Mouse (Mus musculus) limb, embryonic 13.5 days (tissue): ENCODE measurements around the gene Aak1. TPM values are rescaled to one million over a fixed set of nuclear protein-coding genes. Genes with fewer than 3 reads are reported as not detected.

Source experiments
- ATAC-seq: fragments of 200-750 bp; cut with Nextera tagmentation; 2 replicates; pipeline ENCODE4 v1.8.0; 2017; ENCODE audit warnings: low read depth, moderate number of reproducible peaks, moderate TSS enrichment; ENCODE audit not compliant: low FRiP score
- H3K27ac ChIP-seq: fragments of 300-500 bp; sonication (generic); 2 replicates; pipeline ENCODE4 v1.5.1; 2015; ENCODE audit warnings: inconsistent platforms, mild to moderate bottlenecking, moderate library complexity
- H3K27me3 ChIP-seq: fragments of 300-500 bp; sonication (generic); 2 replicates; pipeline ENCODE4 v1.6.1; 2015; ENCODE audit warnings: mild to moderate bottlenecking, inconsistent platforms
- H3K36me3 ChIP-seq: fragments of 300-500 bp; sonication (generic); 2 replicates; pipeline ENCODE4 v1.6.1; 2015; ENCODE audit warnings: inconsistent platforms, mild to moderate bottlenecking, moderate library complexity
- H3K4me1 ChIP-seq: fragments of 300-500 bp; sonication (generic); 2 replicates; pipeline ENCODE4 v1.6.1; 2015; ENCODE audit warnings: inconsistent platforms
- H3K4me2 ChIP-seq: fragments of 300-500 bp; sonication (generic); replicated peaks from 2 replicates; pipeline ENCODE4 v1.6.1; 2015; ENCODE audit warnings: inconsistent platforms, mild to moderate bottlenecking, moderate library complexity
- H3K4me3 ChIP-seq: fragments of 300-500 bp; sonication (generic); 2 replicates; pipeline ENCODE4 v1.5.1; 2015; ENCODE audit warnings: moderate library complexity, mild to moderate bottlenecking, inconsistent platforms
- H3K9ac ChIP-seq: fragments of 300-500 bp; sonication (generic); 2 replicates; pipeline ENCODE4 v1.6.1; 2015; ENCODE audit warnings: mild to moderate bottlenecking, inconsistent platforms
- H3K9me3 ChIP-seq: fragments of 300-500 bp; sonication (generic); 2 replicates; pipeline ENCODE4 v1.6.1; 2016; ENCODE audit warnings: inconsistent platforms
- WGBS: fragments of 180-500 bp; shearing (Covaris S2); methylation state at CpG from one replicate; pipeline ENCODE4 v1.1.7; 2015; 5-methylcytosine and 5-hydroxymethylcytosine counted together
- polyA plus RNA-seq: library from polyadenylated mRNA; unstranded; fragments of >200 nt; fragmentation: Nextera tagmentation; extraction: Ambion mirVana; gene quantifications from 2 replicates; pipeline ENCODE4 v1.2.1, GENCODE M21; 2015

Gene Aak1
- polyA plus RNA-seq, 1 experiment from 2014 or later, result 18.8 TPM

- H3K4me2 ChIP-seq, result no peak overlapping the region
- WGBS, result 78% methylated on average over 6 of the region's 6 CpGs
- no peak overlapping the region for H3K27ac ChIP-seq
- 0 out of 2 replicates have a peak, but pooled peaks cover 3% of the 10 kb centered on the region for H3K9me3 ChIP-seq
- H3K27me3 ChIP-seq, result no peaks in the 10 kb centered on the region
- ATAC-seq, result no peak
- no peak overlapping the region for H3K4me3 ChIP-seq
- no peaks in the 10 kb centered on the region for H3K4me1 ChIP-seq
- H3K9ac ChIP-seq, result no peak overlapping the region
- H3K36me3 ChIP-seq, result peaks cover 54% of the 10 kb centered on the region
Observed at GRCm38 (mm10) chr6:86978909-86979265, 129.6 kb downstream of the Aak1 start.

- Histone ChIP-seq H3K4me3 (no peak overlapping the region), H3K27me3 (no peaks in the 10 kb centered on the region), H3K4me1 (no peaks in the 10 kb centered on the region), H3K4me2 (no peak overlapping the region), H3K36me3 (peaks cover 50% of the 10 kb centered on the region), H3K27ac (no peak overlapping the region), H3K9ac (no peak overlapping the region), H3K9me3 (0 out of 2 replicates have a peak, but pooled peaks cover 3% of the 10 kb centered on the region)
- ATAC-seq, result no peak
- 81% methylated on average over 2 of the region's 2 CpGs for WGBS
Observed at GRCm38 (mm10) chr6:86981206-86981605, 131.9 kb downstream of the Aak1 start.

DNA sequence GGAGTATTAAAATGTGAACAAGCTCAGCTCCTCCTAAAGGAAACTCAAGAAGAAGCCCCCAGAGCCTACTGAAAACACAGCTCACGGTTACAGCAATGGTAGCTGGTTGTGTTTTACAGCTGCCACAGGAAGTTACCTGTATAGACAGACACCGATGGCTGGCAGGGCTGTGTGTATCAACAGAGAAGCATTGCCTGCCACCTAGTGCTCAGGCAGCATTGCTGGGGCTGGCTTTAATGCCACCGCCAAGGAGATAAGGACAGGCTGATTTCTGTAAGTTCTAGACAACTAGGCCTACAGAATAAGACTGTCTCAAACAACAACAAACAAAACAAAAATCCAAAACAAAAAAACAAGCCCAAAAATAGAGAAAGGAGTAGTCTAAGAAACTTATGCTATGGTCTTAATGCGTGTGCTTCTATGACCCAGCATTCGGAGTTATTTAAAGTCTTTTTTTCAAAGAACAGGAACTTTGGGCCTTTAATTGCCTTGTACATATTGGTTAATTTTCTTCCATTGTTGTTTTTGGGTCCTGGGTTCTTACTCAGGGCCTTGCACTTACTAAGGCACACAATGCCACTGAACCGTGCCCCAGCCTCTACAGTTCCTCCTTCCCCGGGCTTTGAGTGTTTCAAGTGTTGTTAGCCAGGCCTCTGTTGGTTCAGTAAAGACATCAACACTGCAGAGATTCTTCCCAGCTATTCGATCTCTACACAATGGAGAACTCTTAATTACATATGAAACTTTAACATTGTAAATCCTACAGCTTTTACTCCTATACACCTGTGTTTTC, 136.2 kb downstream of the Aak1 start:
- no peak overlapping the region for H3K4me2 ChIP-seq
- no peaks in the 10 kb centered on the region for H3K4me1 ChIP-seq
- H3K9ac ChIP-seq, result no peak overlapping the region
- ATAC-seq, result no peak
- no peak overlapping the region for H3K4me3 ChIP-seq
- no peak overlapping the region for H3K27ac ChIP-seq
- WGBS, result 81% methylated on average over 8 of the region's 8 CpGs
- H3K9me3 ChIP-seq, result no peaks in the 10 kb centered on the region
- no peaks in the 10 kb centered on the region for H3K27me3 ChIP-seq
- peaks cover 46% of the 10 kb centered on the region for H3K36me3 ChIP-seq

GRCm38 (mm10) chr6:86989576-86989975, 140.3 kb downstream of the Aak1 start:
- Histone ChIP-seq H3K27ac (no peak overlapping the region), H3K9ac (no peak overlapping the region), H3K27me3 (no peaks in the 10 kb centered on the region), H3K4me1 (no peaks in the 10 kb centered on the region), H3K36me3 (peaks cover 33% of the 10 kb centered on the region), H3K4me3 (no peak overlapping the region), H3K9me3 (no peaks in the 10 kb centered on the region), H3K4me2 (no peak overlapping the region)
- 95% methylated on average over 6 of the region's 6 CpGs for WGBS
- no peak for ATAC-seq

DNA sequence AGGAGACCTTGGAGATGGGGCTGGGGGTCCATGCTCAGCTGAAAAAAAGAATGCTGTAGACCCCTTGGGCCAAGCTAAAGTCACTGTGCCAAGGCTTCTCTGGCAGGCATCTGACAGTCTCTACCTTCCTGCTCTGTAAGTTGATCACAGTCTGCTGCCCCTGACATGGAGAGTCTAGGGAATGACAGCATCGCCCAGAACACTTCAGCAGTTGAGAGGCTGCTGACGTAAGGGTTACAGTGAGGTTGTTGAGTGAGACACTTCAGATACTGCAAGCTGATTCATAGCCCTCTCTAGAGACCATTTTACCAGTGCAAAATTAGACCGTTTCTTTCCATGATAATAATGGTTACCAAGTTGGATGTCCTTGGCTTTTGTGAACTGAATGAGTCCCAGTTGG, 141.7 kb downstream of the Aak1 start:
- Histone ChIP-seq H3K36me3 (peaks cover 36% of the 10 kb centered on the region), H3K4me2 (no peak overlapping the region), H3K9ac (no peak overlapping the region), H3K27me3 (no peaks in the 10 kb centered on the region), H3K4me3 (no peak overlapping the region), H3K4me1 (no peaks in the 10 kb centered on the region), H3K27ac (no peak overlapping the region), H3K9me3 (no peaks in the 10 kb centered on the region)
- WGBS, result 86% methylated on average over 3 of the region's 3 CpGs
- ATAC-seq, result no peak

DNA sequence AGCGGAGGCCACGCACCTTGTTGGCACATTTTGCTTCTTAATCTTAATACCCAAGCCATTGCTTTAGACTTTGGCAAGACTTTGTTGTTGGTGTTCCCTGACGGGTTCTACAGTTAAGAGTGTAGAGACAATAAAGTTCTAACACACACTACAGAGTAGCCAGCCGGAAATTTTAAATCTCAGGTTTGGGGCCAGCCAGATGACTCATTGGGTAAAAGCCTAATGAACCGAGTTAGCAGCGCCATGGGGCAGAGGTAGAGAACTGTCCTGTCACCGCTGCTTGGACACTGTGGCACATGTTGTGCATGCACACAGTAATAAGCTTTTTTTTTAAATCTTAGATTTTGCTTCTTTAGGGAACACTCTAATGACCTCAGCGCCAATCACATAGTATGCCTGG, 143.0 kb downstream of the Aak1 start:
- H3K4me3 ChIP-seq, result no peak overlapping the region
- WGBS, result 84% methylated on average over 8 of the region's 8 CpGs
- H3K27me3 ChIP-seq, result no peaks in the 10 kb centered on the region
- no peak overlapping the region for H3K27ac ChIP-seq
- ATAC-seq, result no peak
- H3K9ac ChIP-seq, result no peak overlapping the region
- no peaks in the 10 kb centered on the region for H3K4me1 ChIP-seq
- H3K9me3 ChIP-seq, result no peaks in the 10 kb centered on the region
- peaks cover 42% of the 10 kb centered on the region for H3K36me3 ChIP-seq
- no peak overlapping the region for H3K4me2 ChIP-seq

DNA sequence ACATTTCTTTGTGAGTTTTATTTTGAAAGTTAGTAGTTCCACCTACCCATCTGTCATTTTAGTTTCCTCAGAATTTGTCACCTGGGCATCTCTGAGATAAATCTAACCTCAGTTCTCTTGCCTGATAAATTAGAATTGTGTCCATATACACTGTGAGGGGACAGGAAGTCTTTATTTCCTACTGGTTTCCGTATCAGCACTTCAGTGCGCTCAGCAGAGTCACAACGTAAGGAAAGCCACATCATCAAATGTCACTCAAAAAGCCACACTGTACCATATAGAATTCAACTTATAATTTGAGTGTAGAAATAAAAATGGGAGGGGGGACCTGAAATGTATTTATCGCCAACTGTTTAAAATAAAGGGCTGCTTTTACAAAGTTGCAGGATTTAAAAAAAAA, 144.9 kb downstream of the Aak1 start:
- peaks cover 50% of the 10 kb centered on the region for H3K36me3 ChIP-seq
- no peaks in the 10 kb centered on the region for H3K9me3 ChIP-seq
- WGBS, result 82% methylated on average over 4 of the region's 4 CpGs
- H3K4me2 ChIP-seq, result no peak overlapping the region
- H3K9ac ChIP-seq, result no peak overlapping the region
- H3K27ac ChIP-seq, result no peak overlapping the region
- no peaks in the 10 kb centered on the region for H3K4me1 ChIP-seq
- no peak for ATAC-seq
- no peaks in the 10 kb centered on the region for H3K27me3 ChIP-seq
- H3K4me3 ChIP-seq, result no peak overlapping the region

DNA sequence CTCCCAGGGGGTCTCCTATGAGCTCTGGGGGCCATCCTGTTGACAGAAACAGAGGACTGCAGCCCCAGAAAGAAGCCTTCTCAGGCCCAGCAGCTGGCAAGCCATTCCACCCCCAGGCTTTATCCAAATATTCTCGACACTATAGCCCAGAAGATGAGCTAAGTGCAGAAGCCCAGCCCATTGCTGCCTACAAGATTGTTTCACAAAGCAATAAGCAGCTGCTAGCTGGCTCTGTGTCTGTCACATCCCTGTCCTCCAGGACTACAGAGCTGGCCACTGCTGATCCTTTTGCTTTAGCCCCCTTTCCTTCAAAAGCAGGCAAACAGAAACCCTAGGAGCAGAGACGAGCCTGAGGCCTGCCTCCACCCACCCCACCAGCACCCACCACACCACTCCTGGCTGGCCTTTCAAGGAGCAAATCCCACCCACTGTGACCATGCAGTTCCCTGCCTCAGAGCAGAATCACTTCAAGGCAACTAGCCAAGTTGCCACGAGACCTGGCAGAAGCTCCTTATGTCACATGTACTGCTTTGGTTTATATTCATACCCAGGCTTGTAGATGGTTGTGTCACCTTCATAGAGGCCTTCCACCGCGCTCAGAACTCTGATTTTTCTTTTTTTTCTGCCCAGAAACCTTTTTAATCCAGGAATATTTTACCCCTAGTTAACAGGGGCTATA, 147.5 kb downstream of the Aak1 start:
- Histone ChIP-seq H3K27ac (no peak overlapping the region), H3K4me2 (no peak overlapping the region), H3K4me3 (no peak overlapping the region), H3K9ac (no peak overlapping the region), H3K4me1 (no peaks in the 10 kb centered on the region), H3K27me3 (no peaks in the 10 kb centered on the region), H3K36me3 (peaks cover 41% of the 10 kb centered on the region), H3K9me3 (no peaks in the 10 kb centered on the region)
- 90% methylated on average over 5 of the region's 5 CpGs for WGBS
- no peak for ATAC-seq

- H3K27ac ChIP-seq, result no peak overlapping the region
- no peak overlapping the region for H3K9ac ChIP-seq
- H3K4me1 ChIP-seq, result no peaks in the 10 kb centered on the region
- H3K4me3 ChIP-seq, result no peak overlapping the region
- WGBS, result 89% methylated on average over 6 of the region's 6 CpGs
- H3K27me3 ChIP-seq, result no peaks in the 10 kb centered on the region
- no peaks in the 10 kb centered on the region for H3K9me3 ChIP-seq
- H3K36me3 ChIP-seq, result peaks cover 41% of the 10 kb centered on the region
- no peak for ATAC-seq
- no peak overlapping the region for H3K4me2 ChIP-seq
Observed at GRCm38 (mm10) chr6:86997360-86997759, 148.0 kb downstream of the Aak1 start.

DNA sequence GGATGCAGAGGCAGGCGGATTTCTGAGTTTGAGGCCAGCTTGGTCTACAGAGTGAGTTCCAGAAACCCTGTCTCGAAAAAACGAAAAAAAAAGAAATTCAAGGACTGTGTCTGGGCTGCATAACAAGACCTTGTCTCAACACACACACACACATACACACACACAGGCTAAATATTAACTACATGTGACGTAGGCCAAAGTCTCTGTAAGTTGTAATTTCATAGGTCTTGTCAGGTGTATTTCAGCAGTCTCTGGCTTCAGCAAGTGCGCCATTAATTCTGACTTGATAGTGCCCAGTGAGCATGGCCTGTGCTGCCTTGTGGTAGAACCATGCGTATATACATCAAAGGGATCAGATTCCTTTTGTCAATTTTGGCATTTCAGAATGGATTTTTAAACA, 152.7 kb downstream of the Aak1 start:
- Histone ChIP-seq H3K4me3 (no peak overlapping the region), H3K9ac (no peak overlapping the region), H3K4me2 (no peak overlapping the region), H3K9me3 (no peaks in the 10 kb centered on the region), H3K27me3 (no peaks in the 10 kb centered on the region), H3K4me1 (peaks cover 5% of the 10 kb centered on the region; the same call in 1 of the 2 replicates), H3K27ac (peak overlapping the region; percentile 45; the same call in 1 of the 2 replicates), H3K36me3 (peaks cover 24% of the 10 kb centered on the region)
- 91% methylated on average over 6 of the region's 6 CpGs for WGBS
- ATAC-seq, result no peak

DNA sequence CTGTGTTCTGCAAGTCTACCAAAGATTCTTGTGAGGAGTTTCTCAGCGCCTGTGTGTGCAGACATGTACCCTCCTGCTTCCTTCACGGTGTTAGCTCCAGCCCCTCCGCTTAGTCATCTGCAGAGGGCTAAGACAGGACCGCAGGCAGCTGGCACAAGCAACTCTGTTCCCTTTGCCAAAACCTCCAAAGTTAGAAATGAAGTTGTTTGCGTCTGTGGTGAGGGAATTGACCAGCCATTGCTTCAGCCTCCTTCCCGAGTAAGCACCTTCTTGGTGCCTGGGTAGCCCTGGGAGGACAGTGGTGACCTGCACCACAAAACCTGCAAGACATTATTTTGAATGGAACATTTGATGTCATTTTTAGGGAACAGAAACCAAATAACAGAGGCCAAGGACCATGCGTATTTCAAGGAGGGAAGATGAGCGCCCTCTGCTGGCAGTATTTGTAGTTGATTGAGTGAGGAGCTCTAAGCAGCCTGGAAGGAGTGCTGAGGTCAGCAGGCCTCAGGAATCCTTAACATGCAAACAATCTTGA, 153.3 kb downstream of the Aak1 start:
- no peaks in the 10 kb centered on the region for H3K9me3 ChIP-seq
- H3K9ac ChIP-seq, result no peak overlapping the region
- ATAC-seq, result peak; percentile 67; the same call in 1 of the 2 replicates
- H3K27ac ChIP-seq, result peak overlapping the region; percentile 45
- 46% methylated on average over 8 of the region's 8 CpGs for WGBS
- peaks cover 18% of the 10 kb centered on the region for H3K36me3 ChIP-seq
- H3K4me3 ChIP-seq, result no peak overlapping the region
- peaks cover 5% of the 10 kb centered on the region; the same call in 1 of the 2 replicates for H3K4me1 ChIP-seq
- no peaks in the 10 kb centered on the region for H3K27me3 ChIP-seq
- H3K4me2 ChIP-seq, result no peak overlapping the region

GRCm38 (mm10) chr6:87004099-87004498, 154.8 kb downstream of the Aak1 start:
- no peaks in the 10 kb centered on the region for H3K9me3 ChIP-seq
- peaks cover 5% of the 10 kb centered on the region; the same call in 1 of the 2 replicates for H3K4me1 ChIP-seq
- no peak for ATAC-seq
- no peak overlapping the region for H3K4me2 ChIP-seq
- H3K36me3 ChIP-seq, result peaks cover 3% of the 10 kb centered on the region
- no peak overlapping the region for H3K27ac ChIP-seq
- no peak overlapping the region for H3K9ac ChIP-seq
- H3K4me3 ChIP-seq, result no peak overlapping the region
- H3K27me3 ChIP-seq, result no peaks in the 10 kb centered on the region
- 80% methylated on average over 2 of the region's 2 CpGs for WGBS
